Mouse (Mus musculus) bone marrow, adult 2 months (tissue): ENCODE results near the gene Stard13.

Source experiments
- CTCF ChIP-seq: fragments of 200-500 bp; IDR thresholded peaks from 2 replicates; pipeline ENCODE4 v1.5.1; 2011; ENCODE audit warnings: low read length, control low read depth; ENCODE audit not compliant: control insufficient read depth, insufficient read depth
- POLR2A ChIP-seq: fragments of 200-500 bp; IDR thresholded peaks from 2 replicates; pipeline ENCODE4 v1.6.1; 2011; ENCODE audit warnings: low read depth, mild to moderate bottlenecking, control low read depth, low read length, borderline replicate concordance; ENCODE audit not compliant: control insufficient read depth

GRCm38 (mm10) chr5:151125985-151126607 lies 107.5 kb downstream of the Stard13 start:
- no peak for TF ChIP-seq CTCF
- TF ChIP-seq POLR2A: no peak
